Mouse (Mus musculus) small intestine, adult 2 months (tissue): ENCODE measurements around the gene Rdx.

Experiments used
- CTCF ChIP-seq: fragments of 200-500 bp; IDR thresholded peaks from 2 replicates; pipeline ENCODE4 v1.5.1; 2012; ENCODE audit warnings: low read depth, mild to moderate bottlenecking, control low read depth, inconsistent platforms, low read length, moderate library complexity, mixed read lengths; ENCODE audit not compliant: insufficient replicate concordance, insufficient read length; ENCODE audit errors: extremely low read depth
- POLR2A ChIP-seq: fragments of 200-500 bp; IDR thresholded peaks from 2 replicates; pipeline ENCODE4 v1.6.1; 2012; ENCODE audit warnings: low read depth, mild to moderate bottlenecking, control low read depth, inconsistent platforms, low read length, moderate library complexity

- no peak for TF ChIP-seq CTCF
- no peak for TF ChIP-seq POLR2A
Observed at GRCm38 (mm10) chr9:52076089-52076488, 29.1 kb downstream of the Rdx start.
